Mouse (Mus musculus) limb, embryonic 14.5 days (tissue): ENCODE measurements around the gene Hoxd3. TPM values are rescaled to one million over a fixed set of nuclear protein-coding genes. Genes with fewer than 3 reads are reported as not detected.

ENCODE experiments used
- ATAC-seq: fragments of 200-750 bp; cut with Nextera tagmentation; 2 replicates; pipeline ENCODE4 v1.8.0; 2017; ENCODE audit warnings: low read depth, moderate number of reproducible peaks, moderate TSS enrichment; ENCODE audit not compliant: low FRiP score
- DNase-seq: peaks from one replicate; pipeline ENCODE4 v3.0.0-alpha.2; 2015; ENCODE audit warnings: low spot score
- H3K27ac ChIP-seq: fragments of 300-500 bp; sonication (generic); replicated peaks from 2 replicates; pipeline ENCODE4 v1.5.1; 2014; ENCODE audit warnings: low read depth, mild to moderate bottlenecking, low read length, moderate library complexity, mixed read lengths
- H3K27me3 ChIP-seq: fragments of 300-500 bp; sonication (generic); 2 replicates; pipeline ENCODE4 v1.6.1; 2014; ENCODE audit warnings: low read length, mixed read lengths; ENCODE audit not compliant: control insufficient read depth, insufficient read depth
- H3K36me3 ChIP-seq: fragments of 300-500 bp; sonication (generic); 2 replicates; pipeline ENCODE4 v1.6.1; 2014; ENCODE audit warnings: mild to moderate bottlenecking, low read length, moderate library complexity, mixed read lengths; ENCODE audit not compliant: control insufficient read depth, insufficient read depth
- H3K4me1 ChIP-seq: fragments of 300-500 bp; sonication (generic); 2 replicates; pipeline ENCODE4 v1.6.1; 2014; ENCODE audit warnings: antibody characterized with exemption, low read length, mixed read lengths; ENCODE audit not compliant: control insufficient read depth, insufficient read depth
- H3K4me2 ChIP-seq: fragments of 300-500 bp; sonication (generic); replicated peaks from 2 replicates; pipeline ENCODE4 v1.6.1; 2014; ENCODE audit warnings: low read depth, mild to moderate bottlenecking, low read length, moderate library complexity; ENCODE audit not compliant: severe bottlenecking
- H3K4me3 ChIP-seq: fragments of 300-500 bp; sonication (generic); replicated peaks from 2 replicates; pipeline ENCODE4 v1.5.1; 2014; ENCODE audit warnings: low read length
- H3K9ac ChIP-seq: fragments of 300-500 bp; sonication (generic); 2 replicates; pipeline ENCODE4 v1.6.1; 2014; ENCODE audit warnings: mild to moderate bottlenecking, low read depth, low read length, moderate library complexity; ENCODE audit not compliant: severe bottlenecking
- H3K9me3 ChIP-seq: fragments of 300-500 bp; sonication (generic); 2 replicates; pipeline ENCODE4 v1.6.1; 2016; ENCODE audit warnings: low read length; ENCODE audit not compliant: control insufficient read depth
- POLR2A ChIP-seq: fragments of 200-500 bp; IDR thresholded peaks from 2 replicates; pipeline ENCODE4 v1.8.0; 2012; ENCODE audit warnings: inconsistent platforms, mild to moderate bottlenecking, moderate library complexity, borderline replicate concordance; ENCODE audit not compliant: insufficient read depth, insufficient read length; ENCODE audit errors: extremely low read depth
- WGBS: fragments of 180-500 bp; shearing (Covaris S2); extraction: QIAGEN DNeasy Blood & Tissue Kit; methylation state at CpG from one replicate; pipeline ENCODE4 v1.1.7; 2014; 5-methylcytosine and 5-hydroxymethylcytosine counted together
- polyA plus RNA-seq, 2 experiments: library from polyadenylated mRNA; depleted of rRNA in 1 of 2; stranded (reverse) in 1 of 2; unstranded in 1 of 2; fragments of >200 nt; fragmentation: Nextera tagmentation in 1 of 2; extraction: Ambion mirVana in 1 of 2; gene quantifications; 2 replicates each; pipeline versions ENCODE4 v1.2.1 to v1.2.3; 2012 to 2014

Gene Hoxd3
- polyA plus RNA-seq, 2 experiments = 0.59 to 2.3 TPM

- H3K9me3 ChIP-seq = no peaks in the 10 kb centered on the region
- ATAC-seq = peak; percentile 16
- TF ChIP-seq POLR2A = no peak
- peak overlapping the region; percentile 53 for H3K4me3 ChIP-seq
- peak overlapping the region; percentile 78 for H3K4me2 ChIP-seq
- peaks cover 85% of the 10 kb centered on the region for H3K27me3 ChIP-seq
- H3K36me3 ChIP-seq = no peaks in the 10 kb centered on the region
- under 1% methylated on average over 21 of the region's 66 CpGs for WGBS
- H3K4me1 ChIP-seq = peaks cover 3% of the 10 kb centered on the region; the same call in 1 of the 2 replicates
- peak overlapping the region; percentile 83 for H3K27ac ChIP-seq
- no peak for DNase-seq
- peak overlapping the region; percentile 73 for H3K9ac ChIP-seq
Measured at GRCm38 (mm10) chr2:74704999-74705466, 6.7 kb upstream of the Hoxd3 start.

- peaks cover 3% of the 10 kb centered on the region; the same call in 1 of the 2 replicates for H3K4me1 ChIP-seq
- peaks cover 85% of the 10 kb centered on the region for H3K27me3 ChIP-seq
- peak overlapping the region; percentile 78 for H3K4me2 ChIP-seq
- no peak for TF ChIP-seq POLR2A
- peak overlapping the region; percentile 73 for H3K9ac ChIP-seq
- no peak for DNase-seq
- H3K9me3 ChIP-seq = no peaks in the 10 kb centered on the region
- peak overlapping the region; percentile 83 for H3K27ac ChIP-seq
- ATAC-seq = peak; percentile 10; the same call in 1 of the 2 replicates
- no peaks in the 10 kb centered on the region for H3K36me3 ChIP-seq
- peak overlapping the region; percentile 53 for H3K4me3 ChIP-seq
- under 1% methylated on average over 22 of the region's 85 CpGs for WGBS
Measured at GRCm38 (mm10) chr2:74705467-74706089, 6.1 kb upstream of the Hoxd3 start.

- no peak for DNase-seq
Measured at GRCm38 (mm10) chr2:74706393-74706960, 5.2 kb upstream of the Hoxd3 start.

DNA sequence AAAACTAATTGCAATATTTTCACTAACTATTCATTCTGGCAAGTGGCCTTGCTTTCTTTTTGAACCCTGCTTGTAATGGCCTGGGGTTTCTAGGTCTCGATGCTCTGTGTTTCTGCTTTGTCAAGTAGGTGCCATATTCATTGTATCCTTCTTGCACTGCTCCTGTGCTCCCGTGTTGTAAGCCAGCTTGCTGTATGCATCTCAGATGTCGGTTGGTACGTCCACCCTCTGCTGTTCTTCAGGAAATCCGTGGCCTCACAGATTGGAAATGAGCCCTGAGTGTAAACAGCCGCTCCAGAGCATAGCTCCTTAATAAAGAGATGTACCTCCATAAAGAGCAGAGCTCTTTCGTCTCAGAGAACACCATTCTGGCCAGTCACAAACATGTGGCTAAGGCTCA lies 4.1 kb upstream of the Hoxd3 start:
- H3K27me3 ChIP-seq = peaks cover 89% of the 10 kb centered on the region
- H3K4me3 ChIP-seq = 0 out of 2 replicates have a peak overlapping the region, but pooled peaks have one; percentile 7
- WGBS = 33% methylated on average over 7 of the region's 7 CpGs
- 0 out of 2 replicates have a peak overlapping the region, but pooled peaks have one; percentile 0 for H3K9ac ChIP-seq
- no peak overlapping the region for H3K27ac ChIP-seq
- DNase-seq = no peak
- TF ChIP-seq POLR2A = no peak
- ATAC-seq = no peak
- H3K4me2 ChIP-seq = peak overlapping the region; percentile 30; the same call in 1 of the 2 replicates
- no peaks in the 10 kb centered on the region for H3K9me3 ChIP-seq
- no peaks in the 10 kb centered on the region for H3K36me3 ChIP-seq
- H3K4me1 ChIP-seq = peaks cover 9% of the 10 kb centered on the region

More at GRCm38 (mm10) chr2:74706393-74706960, 5.2 kb upstream of the Hoxd3 start:
- Histone ChIP-seq H3K4me1 (peaks cover 3% of the 10 kb centered on the region; the same call in 1 of the 2 replicates), H3K27me3 (peaks cover 84% of the 10 kb centered on the region), H3K36me3 (no peaks in the 10 kb centered on the region), H3K4me2 (peak overlapping the region; percentile 78), H3K9me3 (no peaks in the 10 kb centered on the region), H3K9ac (peak overlapping the region; percentile 73), H3K4me3 (peak overlapping the region; percentile 53), H3K27ac (no peak overlapping the region)
- 2% methylated on average over 13 of the region's 13 CpGs for WGBS
- TF ChIP-seq POLR2A = no peak
- no peak for ATAC-seq

- Histone ChIP-seq H3K9ac (no peak overlapping the region), H3K4me1 (peaks cover 9% of the 10 kb centered on the region), H3K36me3 (no peaks in the 10 kb centered on the region), H3K4me2 (no peak overlapping the region), H3K27ac (no peak overlapping the region), H3K27me3 (peaks cover 90% of the 10 kb centered on the region), H3K9me3 (no peaks in the 10 kb centered on the region), H3K4me3 (no peak overlapping the region)
- ATAC-seq = no peak
- 22% methylated on average over 4 of the region's 4 CpGs for WGBS
- no peak for TF ChIP-seq POLR2A
- DNase-seq = no peak
Measured at GRCm38 (mm10) chr2:74708676-74709075, 3.1 kb upstream of the Hoxd3 start.
